Mouse (Mus musculus): ENCODE data around the gene Fcrlb. TPM values are rescaled to one million over a fixed set of nuclear protein-coding genes. Genes with fewer than 3 reads are reported as not detected.
A peak's percentile ranks its signal among the peaks of the same experiment; 100 is the strongest.

The Fcrlb gene
- polyA plus RNA-seq, 3 experiments from 2014 or later: not detected

DNA sequence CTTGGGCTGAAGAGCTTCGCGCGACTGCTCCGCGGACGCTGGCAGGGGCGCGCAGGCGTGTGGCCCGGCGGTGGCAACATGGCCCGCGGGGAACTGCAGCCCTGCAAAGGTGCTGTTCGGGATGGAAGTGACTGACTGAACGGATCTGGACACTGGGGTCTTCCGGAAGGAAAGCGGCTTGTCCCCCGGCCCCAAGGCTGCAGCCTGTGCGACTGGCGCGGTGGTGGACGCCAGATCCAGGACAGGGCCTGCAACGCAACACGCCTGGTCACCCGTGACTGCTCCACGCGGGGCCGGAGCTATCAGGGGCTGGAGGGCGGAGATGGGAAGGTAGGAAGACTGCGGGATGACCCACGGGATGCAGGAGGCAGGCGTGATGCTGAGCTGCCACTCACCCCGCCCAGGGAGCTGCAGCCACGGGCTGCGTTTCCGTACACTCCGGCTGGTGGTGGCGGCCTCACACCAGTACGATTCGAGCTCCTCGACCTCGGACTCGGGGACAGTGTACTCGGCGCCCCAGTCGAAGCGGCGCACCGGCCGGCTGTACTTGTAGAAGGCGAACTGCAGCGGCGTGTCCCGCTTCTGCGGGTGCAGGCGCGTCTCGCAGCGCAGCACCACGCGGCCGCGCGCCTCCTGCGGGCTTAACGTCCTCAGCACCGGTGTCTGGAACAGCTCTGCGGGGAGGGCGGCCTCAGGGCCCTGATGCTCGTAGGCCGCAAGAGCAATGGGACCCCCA is 5.1 kb downstream of the Fcrlb start:
- ATAC-seq: no peak

DNA sequence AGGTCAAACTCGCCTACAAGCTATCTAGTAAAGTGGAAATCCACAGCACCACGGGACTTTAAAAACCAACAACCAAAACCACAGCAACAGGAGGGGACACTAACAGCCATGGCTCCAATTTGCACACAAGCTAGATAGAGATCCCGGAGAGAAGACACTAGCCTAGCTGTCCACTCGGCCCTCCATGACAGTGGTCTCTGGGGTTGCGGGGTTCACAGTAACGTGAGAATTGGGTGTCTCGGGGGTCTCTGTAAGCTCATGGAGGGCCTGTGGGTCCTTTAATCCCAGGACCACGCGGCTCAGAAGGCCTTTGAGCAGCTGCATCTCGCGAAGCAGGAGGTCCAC is 5.7 kb downstream of the Fcrlb start:
- no peak for ATAC-seq

DNA sequence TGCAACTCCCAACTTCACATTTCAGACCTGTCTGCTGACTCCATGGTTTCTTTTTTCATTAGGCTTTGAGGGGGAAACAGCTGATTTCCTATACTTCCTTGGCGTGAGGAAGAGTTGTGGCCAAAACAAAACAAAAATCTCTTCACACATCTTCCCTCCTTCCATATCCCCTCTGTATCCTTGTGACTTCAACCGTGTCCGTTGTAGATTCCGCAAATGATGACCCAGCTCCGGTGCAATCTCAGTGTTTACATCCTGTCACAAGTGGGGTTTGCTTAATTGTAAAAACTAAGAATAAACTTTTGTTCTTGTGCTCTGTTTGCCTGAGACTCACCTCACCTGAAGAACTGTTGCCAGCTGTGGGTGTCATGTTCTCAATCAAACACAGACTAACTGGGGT is 9.3 kb downstream of the Fcrlb start:
- ATAC-seq: no peak

DNA sequence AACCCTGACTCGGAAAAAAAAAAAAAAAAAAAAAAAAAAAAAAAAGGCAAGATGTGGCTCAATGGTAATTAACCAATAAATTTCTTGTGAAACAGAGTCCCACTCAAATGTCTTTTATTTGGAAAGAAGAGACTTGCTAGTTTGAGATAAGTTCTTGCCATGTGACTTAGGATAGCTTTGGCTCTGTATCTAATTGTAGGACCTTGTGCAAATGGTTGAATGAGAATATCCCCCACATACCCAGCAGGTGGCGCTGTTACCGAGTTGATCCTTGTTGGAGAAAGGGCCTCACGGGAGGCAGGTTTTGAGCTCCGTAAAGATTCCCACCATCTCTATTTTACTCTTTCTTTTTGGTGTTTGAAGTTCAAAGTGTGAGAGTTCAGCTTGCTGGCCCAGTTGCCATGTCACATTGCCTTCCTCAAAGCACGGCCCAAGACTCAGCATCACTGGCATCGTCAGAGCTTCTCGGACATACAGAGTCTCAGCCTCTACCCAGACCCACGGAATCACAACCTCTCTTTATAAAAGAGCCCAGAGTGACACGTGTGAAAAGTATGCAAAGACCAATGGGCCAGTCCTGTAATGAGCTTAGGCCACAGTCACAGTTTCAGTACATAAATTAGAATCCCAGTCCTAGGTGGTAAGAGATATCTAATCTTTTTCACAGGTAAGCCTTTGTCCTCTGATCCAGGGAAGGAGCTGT is 11.1 kb downstream of the Fcrlb start:
- peak; percentile 67 for ATAC-seq

DNA sequence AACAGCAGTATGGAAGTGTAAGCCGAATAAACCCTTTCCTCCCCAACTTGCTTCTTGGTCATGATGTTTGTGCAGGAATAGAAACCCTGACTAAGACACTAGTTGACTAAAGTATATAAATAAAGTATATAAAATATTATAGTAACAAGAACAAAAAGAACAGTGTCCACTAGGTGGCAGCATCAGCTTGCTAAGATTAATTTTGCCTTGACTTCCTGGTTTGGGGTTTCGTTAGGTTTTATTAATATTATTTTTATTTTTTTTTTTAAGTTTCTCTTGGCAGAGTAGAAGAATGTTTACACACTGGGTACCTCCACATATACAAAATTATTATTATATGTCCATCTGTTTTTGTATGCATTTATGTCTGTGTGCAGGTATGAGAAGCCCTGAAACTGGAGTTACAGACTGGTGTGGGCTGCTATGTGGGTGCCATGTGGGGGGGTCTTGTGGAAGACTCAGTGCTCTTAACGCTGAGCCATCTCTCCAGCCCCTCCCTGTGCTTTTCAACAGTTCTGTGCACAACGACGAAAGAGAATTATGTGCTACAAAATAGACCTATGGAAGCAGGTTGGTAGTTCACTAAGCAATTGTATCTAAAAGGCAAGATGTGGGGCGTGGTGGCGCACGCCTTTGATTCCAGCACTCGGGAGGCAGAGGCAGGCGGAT is 11.8 kb downstream of the Fcrlb start:
- peak; percentile 55 for ATAC-seq

DNA sequence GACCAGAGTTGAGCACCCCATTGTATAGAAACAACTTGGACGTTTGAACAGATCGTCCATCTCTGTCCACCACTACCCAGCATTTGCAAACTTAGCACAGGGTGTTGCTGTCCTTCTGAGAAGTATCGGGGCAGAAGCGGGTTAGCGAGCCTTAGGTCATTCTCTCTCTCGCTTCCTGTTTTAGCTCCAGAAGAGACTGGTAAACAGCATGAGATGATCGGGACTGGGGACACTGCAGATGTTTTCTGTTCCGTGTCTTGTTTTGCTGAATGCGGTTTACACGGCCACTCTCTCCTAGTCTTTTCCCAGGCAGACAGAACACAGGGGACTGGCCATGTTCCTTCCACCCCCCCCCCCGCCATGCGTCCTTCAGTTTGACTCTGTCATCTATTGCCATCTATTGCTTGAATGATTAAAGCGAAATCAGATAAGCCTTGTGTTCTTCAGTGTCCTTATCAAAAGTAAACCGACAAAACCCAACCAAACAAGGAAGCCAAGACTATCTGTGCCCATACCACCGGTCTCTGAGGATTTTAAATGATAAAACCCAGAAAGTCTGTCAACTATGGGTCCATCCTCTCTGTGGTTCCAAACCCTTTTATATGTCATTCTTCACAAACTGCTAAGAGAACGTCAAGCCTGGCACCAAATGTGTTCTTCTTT is 14.2 kb downstream of the Fcrlb start:
- no peak for ATAC-seq

DNA sequence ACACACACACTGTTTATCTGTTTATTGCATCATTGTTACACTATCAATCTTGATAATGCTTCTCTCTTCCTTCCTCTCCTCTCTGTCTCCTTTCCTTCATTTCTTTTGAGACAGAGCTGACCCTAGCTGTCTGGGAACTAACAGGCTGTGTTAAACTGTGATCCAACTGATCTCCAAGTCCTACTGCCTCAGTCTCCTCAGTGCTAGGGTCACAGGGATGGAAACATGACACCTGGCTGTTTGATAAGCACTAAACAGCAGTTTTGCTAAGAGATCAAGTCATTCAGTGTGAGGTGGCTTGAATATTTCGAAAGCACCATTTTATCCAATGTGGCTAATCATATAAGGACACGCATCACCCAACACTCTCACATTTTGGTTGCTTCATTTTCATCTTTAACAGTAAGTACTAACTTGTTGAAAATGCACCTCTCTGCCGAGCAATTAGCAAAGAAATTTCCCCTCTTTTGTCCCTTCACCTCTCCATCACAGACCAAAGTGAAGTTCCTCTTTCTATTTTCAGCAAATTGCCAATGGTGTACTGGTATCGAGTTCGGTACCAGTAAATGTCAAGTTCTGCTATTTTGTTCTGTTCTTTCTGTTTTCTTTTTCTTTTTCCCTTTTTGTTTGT is 16.0 kb downstream of the Fcrlb start:
- ATAC-seq: no peak

DNA sequence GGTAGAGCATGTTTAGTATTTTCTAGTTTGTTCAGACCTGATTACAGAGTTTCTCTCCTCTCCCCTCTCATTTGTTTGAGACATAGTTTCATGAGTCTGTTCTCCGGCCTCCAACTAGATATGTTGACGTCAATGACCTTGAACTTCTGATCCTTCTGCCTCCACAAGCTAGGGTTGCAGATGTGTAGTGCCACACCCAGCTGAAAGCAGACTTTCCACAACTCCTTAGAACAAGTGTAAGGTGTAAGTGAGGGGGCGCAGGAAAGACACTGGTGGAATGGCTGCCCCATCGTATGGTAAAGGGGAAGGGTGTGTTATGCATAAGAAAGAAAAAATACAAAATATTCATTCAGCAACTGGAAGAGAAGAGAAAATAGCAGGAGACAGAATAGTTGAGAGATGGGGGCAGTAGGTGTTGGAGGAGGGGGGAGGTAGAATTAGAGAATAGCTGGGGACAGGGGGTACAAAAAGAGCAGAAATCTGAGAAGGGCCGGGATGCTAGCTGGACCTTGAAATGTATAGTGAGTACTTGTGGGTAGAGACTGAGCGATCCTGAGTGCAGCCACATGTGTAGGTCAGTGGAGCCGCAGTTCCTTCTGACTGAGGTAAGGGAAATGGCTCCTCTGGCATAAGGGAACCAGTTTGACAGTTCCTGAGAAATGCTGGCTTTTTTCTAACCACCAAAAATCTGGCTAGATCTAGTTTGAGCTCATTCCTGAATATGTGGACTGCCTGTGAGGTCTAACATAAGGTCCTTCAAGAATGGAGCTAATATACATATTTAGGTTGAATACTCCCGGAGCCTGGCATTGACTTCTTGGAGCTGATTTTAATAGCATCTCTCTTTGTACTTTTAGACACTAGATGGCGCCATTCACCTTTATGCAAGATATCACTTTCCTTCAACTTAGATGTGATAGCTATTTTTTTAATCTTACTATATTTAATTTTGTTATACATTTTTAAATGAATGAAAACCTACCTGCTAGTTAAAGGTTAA is 17.8 kb downstream of the Fcrlb start:
- peak; percentile 71 for ATAC-seq

DNA sequence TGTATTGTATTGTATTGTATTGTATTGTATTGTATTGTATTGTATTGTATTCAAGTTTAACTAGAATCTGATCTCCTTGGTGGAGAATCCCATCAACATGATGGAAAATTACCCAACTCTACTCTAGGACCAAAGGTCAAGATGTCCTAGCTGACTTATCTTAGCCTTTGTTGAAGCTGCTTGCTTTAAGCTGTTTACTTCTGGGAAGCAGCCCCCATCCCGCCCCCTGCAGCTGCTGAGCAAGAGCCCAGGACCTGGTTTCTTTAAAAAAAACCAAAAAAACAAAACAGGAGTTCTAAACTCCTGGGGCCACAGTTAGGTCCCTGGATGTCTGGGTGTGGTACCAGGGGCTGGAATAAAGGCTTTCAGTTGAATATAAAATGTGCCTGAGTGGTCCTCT is 20.5 kb downstream of the Fcrlb start:
- no peak for ATAC-seq

DNA sequence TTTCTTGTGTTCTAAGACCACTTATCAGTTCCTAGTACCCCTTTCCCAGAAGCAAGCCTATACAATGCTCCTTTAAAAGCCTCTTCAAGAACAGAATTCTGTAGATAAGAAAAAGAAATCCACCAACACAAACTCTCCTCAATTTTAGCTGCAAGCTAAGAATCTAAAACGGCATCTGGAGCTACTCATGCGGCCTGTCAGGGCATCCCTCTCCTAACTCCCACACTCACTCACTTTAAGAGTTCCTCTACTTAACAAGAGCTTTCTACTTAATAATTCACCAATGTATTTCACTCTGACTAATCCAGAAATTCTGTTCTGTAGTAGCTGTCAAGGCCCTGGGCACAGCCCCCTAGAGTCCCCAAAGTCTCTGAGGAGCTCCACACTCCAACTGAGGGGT is 21.1 kb downstream of the Fcrlb start:
- no peak for ATAC-seq

DNA sequence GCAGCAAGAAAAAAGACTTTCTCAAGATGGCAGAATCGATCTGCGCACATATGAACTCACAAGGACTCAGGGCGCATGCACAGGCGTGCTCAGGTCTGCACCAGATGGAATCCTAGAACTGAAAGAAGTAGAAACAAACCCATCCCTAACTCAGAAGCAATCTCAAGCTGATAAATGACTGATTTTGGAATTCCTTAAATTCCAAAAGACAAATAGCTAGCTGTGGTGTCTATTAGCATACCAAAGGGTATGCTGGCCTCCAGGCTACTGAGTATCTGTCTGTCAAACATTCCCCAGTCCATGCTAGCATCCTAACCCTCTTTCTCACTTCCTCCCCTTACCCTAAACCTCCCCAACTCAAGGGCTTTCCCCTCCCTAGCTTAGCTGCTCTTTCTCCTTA is 23.4 kb downstream of the Fcrlb start:
- no peak for ATAC-seq

DNA sequence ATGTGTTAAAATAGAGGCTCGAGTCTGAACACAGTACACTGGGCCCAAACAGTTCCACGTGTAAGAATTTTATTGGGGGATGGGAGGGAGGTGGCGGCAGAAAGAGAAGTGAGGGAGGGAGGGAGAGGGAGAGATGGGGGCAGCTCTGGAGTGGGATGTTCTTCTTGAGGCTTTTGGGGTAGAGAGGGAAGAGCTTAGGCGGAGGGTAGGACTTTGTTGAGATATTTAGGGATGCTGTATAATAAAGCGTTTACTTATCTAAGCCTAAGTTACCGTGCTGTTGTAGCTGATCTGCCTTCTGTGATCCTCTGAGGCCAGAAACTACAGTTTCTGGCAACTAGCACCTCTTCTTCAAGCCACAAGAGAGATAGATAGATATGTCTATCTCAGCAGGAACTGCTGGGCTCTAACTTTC is 26.7 kb downstream of the Fcrlb start:
- ATAC-seq: no peak

DNA sequence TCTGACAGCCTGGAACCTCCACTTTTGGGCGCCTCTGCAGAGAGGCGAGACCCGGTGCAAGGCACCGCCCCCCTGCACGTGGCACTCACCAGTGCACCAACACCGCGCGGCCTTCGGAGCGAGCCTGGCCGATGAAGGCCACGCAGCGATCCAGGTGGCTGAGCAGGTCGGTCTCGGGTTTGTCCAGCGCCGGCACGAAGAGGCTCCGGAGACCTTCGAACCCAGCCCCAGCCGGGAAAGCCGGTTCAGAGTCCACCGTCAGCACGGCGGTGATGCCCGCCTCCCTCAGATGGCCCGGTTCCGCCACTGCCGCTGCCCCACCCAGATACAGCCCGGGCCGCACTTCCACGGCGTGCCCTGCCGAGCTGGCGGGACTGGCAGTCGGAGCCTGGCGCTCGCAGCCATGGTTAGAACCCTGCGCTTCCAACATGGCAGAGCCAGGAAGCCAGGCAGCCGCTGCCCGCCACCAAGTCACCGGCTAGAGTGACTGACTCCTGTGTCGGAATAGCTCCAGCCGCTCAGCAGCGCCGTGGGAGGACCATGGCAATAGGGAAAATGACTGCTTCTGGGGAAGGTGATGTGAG is 27.7 kb downstream of the Fcrlb start, which contains the start of the genes Gm26620 and Dusp12:
Gene Gm26620, plus strand, starts transcription at position 88 of the 584 bp plus-strand sequence.
Gene Dusp12, minus strand, starts transcription at position 563 of the 584 bp plus-strand sequence.
- ATAC-seq: peak; percentile 97

DNA sequence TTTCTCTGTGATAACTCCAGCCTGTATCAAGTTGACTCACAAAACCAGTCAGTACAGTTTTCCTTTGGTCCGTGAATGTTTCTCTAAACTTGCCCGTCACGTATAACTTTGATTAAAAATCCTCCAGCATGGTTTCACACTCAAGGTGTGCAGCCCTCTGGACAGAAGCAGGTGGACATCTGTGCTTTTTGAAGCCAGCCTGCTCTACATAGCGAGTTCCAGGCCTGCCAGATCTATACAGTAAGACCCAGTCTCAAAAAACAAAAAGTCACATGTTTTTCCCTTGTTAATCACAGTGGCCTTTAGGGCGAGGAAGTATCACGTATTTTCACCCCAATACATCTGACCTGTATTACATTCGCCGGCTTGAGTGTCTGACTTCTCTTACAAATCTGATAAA is 28.4 kb downstream of the Fcrlb start:
- no peak for ATAC-seq

DNA sequence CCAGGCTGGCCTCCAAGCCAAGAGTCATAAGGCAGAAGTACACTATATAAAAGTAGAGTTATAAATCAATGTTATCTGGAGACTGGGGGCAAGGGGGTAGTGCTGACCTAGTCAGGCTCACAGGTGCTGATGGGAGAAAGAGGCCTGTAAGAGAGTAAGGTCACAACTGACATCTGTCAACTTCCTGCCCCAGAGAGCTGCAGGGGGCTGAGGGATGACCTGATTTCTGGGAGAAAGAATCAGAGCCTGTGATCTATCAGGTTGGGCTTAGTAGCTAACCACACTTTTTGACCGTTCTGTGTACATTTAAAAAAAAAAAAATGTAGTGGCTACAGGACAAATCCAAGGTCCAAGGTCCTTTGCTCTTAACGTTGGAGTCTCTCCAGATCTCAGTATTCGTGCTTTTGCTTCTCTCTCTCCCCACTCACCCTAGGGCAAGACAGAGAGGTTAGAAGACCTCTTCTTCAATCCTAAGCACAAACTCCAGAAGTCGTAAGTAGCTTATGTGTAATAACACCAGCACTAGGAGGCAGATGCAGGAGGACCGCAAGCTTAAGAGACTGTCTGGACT is 29.7 kb downstream of the Fcrlb start:
- no peak for ATAC-seq

DNA sequence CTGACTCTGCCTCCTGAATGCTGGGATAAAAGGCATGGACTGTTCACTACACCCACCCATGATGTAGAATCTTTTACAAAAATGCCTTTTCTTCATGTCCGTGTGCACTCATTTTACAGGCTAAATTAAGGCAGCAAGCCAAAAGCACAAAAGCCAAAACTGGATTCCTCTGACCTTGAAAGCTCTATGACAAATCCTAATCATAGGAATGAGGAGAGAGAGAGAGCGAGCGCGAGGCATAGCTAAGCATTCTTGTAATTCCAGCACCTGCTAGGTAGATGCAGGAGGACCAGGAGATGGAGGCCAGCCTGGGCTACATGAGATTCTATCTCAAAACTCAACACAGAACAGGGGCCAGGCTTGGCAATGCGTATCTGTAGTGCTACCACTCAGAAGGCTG is 35.8 kb downstream of the Fcrlb start:
- ATAC-seq: no peak

DNA sequence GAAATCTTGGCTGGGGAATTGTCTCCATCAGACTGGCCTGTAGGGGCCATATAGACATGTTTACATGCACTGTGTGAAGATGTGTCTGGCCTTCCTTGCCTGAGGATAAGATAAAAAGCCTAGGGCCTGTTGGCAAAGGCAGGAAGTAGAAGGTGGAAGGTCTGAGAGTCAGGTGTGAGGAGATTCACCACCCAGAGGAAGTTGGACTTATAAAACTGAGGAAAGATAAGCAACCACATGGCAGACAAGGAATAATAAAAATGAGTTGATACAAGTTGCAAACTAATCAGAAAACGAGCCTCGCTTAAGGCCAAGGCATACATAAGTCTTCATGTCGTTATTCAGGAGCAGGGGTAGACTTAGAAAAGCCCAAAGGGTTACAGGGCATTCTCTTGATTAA is 37.1 kb downstream of the Fcrlb start:
- ATAC-seq: no peak

DNA sequence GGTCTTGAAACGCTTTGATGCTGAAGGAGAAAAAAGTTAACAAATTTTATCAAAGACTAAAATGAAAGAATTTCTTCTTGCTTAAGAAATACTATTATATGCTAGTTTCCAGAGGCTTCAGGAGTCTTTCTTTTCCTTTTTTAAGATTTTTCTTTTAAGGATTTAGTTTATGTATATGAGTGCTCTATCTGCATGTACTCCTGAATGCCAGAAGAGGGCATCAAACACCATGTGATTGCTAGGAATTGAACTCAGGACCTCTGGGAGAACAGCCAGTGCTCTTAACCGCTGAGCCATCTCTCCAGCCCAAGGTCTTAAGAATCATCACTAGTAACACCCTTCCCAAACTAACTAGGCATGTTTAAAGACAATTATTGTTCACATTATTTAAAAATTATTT is 40.8 kb downstream of the Fcrlb start:
- ATAC-seq: no peak

DNA sequence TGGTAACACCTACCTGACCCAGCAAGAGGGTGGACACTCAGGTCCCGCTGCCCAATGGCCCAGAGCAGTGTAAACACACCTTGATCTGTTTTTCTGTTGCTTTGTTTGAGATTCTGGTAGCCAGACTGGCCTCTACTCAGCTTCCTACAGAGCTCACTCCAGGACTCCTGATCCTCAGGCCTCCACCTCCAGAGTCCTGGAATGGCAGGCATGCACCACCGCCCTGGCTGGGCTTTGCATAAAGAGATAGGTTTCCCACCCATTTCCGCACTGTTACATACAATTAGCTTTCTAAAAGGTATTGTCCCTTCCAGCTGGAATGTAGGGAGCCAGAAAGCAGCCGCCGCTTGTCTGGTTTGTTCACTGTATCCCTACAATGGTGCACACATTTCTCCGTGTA is 41.3 kb downstream of the Fcrlb start:
- ATAC-seq: no peak

DNA sequence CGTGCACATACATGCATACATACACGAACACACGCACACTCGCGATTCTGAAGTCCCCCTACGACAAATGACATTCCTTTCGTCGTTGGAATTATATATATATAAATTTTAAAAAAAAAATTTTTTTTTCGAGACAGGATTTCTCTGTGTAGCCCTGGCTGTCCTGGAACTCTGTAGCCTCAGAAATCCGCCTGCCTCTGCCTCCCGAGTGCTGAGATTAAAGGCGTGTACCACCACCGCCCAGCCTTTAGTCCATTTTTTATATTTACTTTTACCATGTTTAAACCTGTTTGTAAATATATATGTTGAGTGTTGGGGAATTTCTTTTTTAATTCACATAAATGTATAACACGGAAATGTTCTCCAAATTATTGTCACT is 43.8 kb downstream of the Fcrlb start:
- ATAC-seq: no peak

Measured in inflammation-experienced regulatory T-cells, adult 6 months (primary cell).